Mouse (Mus musculus): Measurements from ENCODE around the gene Nppa. TPM values are rescaled to one million over a fixed set of nuclear protein-coding genes. Genes with fewer than 3 reads are reported as not detected.

Gene Nppa
- polyA plus RNA-seq, 1 experiment from 2014 or later = 0.79 TPM

- 64% methylated on average over 3 of the region's 3 CpGs for WGBS
- Histone ChIP-seq H3K27me3 (no peaks in the 10 kb centered on the region), H3K9me3 (replicated peaks) (no peaks in the 10 kb centered on the region), H3K27ac (no peak overlapping the region), H3K36me3 (ENCODE audit: poor library complexity, severe bottlenecking) (peaks cover 100% of the 10 kb centered on the region), H3K9ac (no peak overlapping the region), H3K4me1 (peaks cover 15% of the 10 kb centered on the region), H3K4me3 (no peak overlapping the region), H3K4me2 (no peak overlapping the region)
- ATAC-seq = no peak
Observed at GRCm38 (mm10) chr4:148016981-148017380, 16.5 kb downstream of the Nppa start.

- 45% methylated on average over 2 of the region's 2 CpGs for WGBS
- peaks cover 100% of the 10 kb centered on the region for H3K36me3 ChIP-seq (ENCODE audit: poor library complexity, severe bottlenecking)
- peaks cover 15% of the 10 kb centered on the region for H3K4me1 ChIP-seq
- no peak overlapping the region for H3K4me2 ChIP-seq
- H3K27ac ChIP-seq = peak overlapping the region; percentile 68
- H3K4me3 ChIP-seq = no peak overlapping the region
- peak overlapping the region; percentile 9; the same call in 1 of the 2 replicates for H3K9ac ChIP-seq
- no peaks in the 10 kb centered on the region for H3K9me3 ChIP-seq (replicated peaks)
- no peaks in the 10 kb centered on the region for H3K27me3 ChIP-seq
- peak; percentile 60; the same call in 1 of the 2 replicates for ATAC-seq
Observed at GRCm38 (mm10) chr4:148018410-148018809, 17.9 kb downstream of the Nppa start.

DNA sequence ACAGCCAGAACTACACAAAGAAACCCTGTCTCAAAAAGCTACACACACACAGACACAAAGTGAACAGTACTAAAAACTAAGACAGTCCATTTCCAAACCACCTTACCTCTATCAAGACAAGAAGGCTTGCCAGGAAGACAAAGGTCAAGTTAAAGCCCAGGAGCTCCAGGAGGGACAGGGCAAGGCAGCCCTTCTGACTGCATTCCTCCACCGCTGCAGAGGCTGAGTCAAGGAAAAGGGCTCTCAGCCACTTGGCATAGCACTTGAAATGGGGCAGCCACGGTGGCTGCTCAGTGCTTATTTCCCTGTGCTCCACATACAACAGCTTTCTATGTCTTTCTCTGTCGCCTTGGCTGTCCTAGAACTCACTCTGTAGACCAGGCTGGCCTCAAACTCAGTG is 23.5 kb downstream of the Nppa start:
- no peak for ATAC-seq
- no peak overlapping the region for H3K4me2 ChIP-seq
- no peak overlapping the region for H3K27ac ChIP-seq
- no peak overlapping the region for H3K9ac ChIP-seq
- no peaks in the 10 kb centered on the region for H3K9me3 ChIP-seq (replicated peaks)
- 90% methylated on average over 3 of the region's 3 CpGs for WGBS
- H3K4me3 ChIP-seq = no peak overlapping the region
- H3K36me3 ChIP-seq (ENCODE audit: poor library complexity, severe bottlenecking) = peaks cover 97% of the 10 kb centered on the region
- H3K4me1 ChIP-seq = peaks cover 7% of the 10 kb centered on the region
- no peaks in the 10 kb centered on the region for H3K27me3 ChIP-seq

DNA sequence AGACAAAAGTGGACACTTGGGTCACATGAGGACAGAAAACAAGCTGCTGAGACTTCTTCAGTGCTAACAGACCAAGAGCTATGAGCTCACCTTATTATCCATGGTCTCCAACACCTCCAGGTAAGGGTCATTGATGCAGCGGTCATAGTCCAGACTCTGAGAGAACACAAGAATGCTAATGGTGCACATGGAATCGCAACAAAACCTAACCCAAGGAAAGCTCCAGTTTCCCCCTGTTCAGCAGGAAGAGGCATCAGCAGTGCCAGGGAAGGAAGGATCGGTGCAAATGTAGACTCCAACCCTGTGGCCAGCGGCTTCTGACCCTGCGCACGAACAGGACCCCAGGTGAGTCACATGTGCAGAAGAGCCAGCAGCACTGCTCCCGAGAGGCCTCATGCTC is 28.8 kb downstream of the Nppa start:
- 94% methylated on average over 7 of the region's 7 CpGs for WGBS
- Histone ChIP-seq H3K27me3 (no peaks in the 10 kb centered on the region), H3K27ac (no peak overlapping the region), H3K4me3 (no peak overlapping the region), H3K9me3 (replicated peaks) (no peaks in the 10 kb centered on the region), H3K36me3 (ENCODE audit: poor library complexity, severe bottlenecking) (peaks cover 81% of the 10 kb centered on the region), H3K4me1 (no peaks in the 10 kb centered on the region), H3K4me2 (no peak overlapping the region), H3K9ac (no peak overlapping the region)
- ATAC-seq = no peak

DNA sequence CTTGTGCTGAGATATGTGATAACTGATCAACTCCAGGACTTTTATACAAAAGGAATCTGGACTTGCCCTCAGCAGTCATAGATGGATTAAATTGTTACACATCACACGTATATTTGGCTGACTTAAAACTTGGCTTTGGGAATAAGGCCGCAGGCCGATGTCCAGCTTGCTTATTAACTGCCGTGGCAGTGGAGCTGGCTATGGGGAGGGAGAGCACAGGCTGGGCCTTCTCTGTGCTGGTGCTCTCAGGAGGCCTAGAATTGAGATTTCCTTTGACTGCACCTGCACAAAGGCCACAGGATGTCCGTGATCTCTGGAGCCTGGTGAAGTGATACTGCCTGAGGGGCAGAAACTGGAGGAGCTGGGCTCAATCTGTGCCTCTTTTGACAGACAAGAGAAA is 30.0 kb downstream of the Nppa start:
- Histone ChIP-seq H3K4me2 (no peak overlapping the region), H3K4me3 (no peak overlapping the region), H3K9me3 (replicated peaks) (no peaks in the 10 kb centered on the region), H3K36me3 (ENCODE audit: poor library complexity, severe bottlenecking) (peaks cover 81% of the 10 kb centered on the region), H3K27ac (no peak overlapping the region), H3K4me1 (no peaks in the 10 kb centered on the region), H3K27me3 (no peaks in the 10 kb centered on the region), H3K9ac (no peak overlapping the region)
- 82% methylated on average over 5 of the region's 5 CpGs for WGBS
- ATAC-seq = no peak

DNA sequence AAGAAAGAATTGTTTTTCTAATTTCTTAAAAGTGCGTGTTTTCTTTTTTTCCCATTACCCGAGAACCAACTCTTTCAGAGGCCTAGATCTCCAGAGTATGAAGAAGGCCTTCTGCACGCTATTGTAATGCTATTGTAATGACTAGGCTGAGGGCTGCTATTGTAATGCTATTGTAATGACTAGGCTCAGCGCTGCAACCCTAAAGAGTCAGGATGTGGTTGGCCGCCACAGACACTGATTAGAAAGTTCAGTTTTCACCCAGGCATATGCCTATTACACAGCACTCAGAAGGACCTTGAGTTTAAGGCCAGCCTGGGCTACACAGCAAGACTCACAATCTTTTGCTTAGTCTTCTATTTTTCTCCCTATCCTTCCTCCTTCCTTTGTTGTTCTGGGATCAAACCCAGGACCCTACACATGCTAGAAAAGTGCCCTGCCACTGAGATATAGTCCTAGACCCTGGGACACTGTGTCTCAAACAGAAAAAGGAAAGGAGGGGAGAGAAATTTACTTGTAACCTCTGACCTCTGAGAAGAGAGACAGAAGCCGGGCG is 33.4 kb downstream of the Nppa start:
- Histone ChIP-seq H3K27ac (no peak overlapping the region), H3K9ac (no peak overlapping the region), H3K4me2 (no peak overlapping the region), H3K4me1 (peaks cover 9% of the 10 kb centered on the region), H3K9me3 (replicated peaks) (no peaks in the 10 kb centered on the region), H3K36me3 (ENCODE audit: poor library complexity, severe bottlenecking) (peaks cover 63% of the 10 kb centered on the region), H3K27me3 (no peaks in the 10 kb centered on the region), H3K4me3 (no peak overlapping the region)
- 73% methylated on average over 7 of the region's 7 CpGs for WGBS
- ATAC-seq = no peak

DNA sequence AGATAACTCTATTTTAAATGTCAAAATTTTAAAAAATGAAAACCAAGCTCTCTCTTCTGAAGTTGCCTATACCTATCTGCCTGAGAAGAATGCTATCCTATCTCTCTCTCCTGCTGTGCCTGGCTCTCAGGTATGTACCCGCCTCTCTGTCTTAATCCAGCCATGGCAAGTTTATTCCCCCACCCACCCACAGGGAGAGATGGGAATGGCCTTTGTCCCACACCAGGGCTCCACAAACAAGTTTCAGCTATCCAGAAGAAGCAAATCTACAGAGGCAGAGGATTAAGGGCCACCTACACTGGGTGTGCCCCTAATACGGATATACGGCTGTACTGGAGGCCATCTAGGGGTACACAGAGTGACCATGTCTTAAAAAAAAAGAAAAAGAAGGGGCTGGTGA is 34.9 kb downstream of the Nppa start:
- ATAC-seq = no peak
- no peak overlapping the region for H3K4me2 ChIP-seq
- WGBS = 85% methylated on average over 3 of the region's 3 CpGs
- H3K4me1 ChIP-seq = peaks cover 23% of the 10 kb centered on the region
- H3K27ac ChIP-seq = no peak overlapping the region
- no peak overlapping the region for H3K4me3 ChIP-seq
- H3K9me3 ChIP-seq (replicated peaks) = no peaks in the 10 kb centered on the region
- no peaks in the 10 kb centered on the region for H3K27me3 ChIP-seq
- peaks cover 52% of the 10 kb centered on the region for H3K36me3 ChIP-seq (ENCODE audit: poor library complexity, severe bottlenecking)
- H3K9ac ChIP-seq = no peak overlapping the region

DNA sequence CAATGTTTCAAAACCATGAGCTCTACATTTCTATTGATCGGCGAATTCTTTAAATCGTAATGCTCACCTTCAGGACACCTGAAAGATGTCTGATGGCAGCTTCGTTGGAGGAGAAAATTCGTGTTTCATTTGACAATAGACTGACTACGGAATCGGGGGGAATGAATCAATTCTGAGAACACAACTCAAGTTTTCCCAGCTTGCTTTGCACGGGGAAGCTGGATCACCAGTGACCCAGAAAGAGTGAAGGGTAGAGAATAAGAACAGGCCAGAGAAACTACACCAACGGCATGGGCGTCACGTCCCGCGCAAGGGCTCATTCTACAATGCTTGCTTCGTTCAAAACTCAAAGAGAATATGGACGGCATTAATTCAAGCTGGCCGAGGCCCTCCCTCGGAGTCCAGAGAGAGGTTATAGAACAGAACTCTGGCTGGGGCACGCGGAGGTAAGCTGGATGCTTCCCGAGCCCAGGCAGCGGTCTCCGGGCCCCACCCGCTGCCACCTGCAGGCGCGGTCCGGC is 37.6 kb downstream of the Nppa start:
- Histone ChIP-seq H3K9me3 (replicated peaks) (no peaks in the 10 kb centered on the region), H3K27me3 (no peaks in the 10 kb centered on the region), H3K9ac (peak overlapping the region; percentile 88), H3K27ac (peak overlapping the region; percentile 87), H3K36me3 (ENCODE audit: poor library complexity, severe bottlenecking) (peaks cover 44% of the 10 kb centered on the region), H3K4me3 (peak overlapping the region; percentile 90), H3K4me1 (peaks cover 50% of the 10 kb centered on the region), H3K4me2 (peak overlapping the region; percentile 70)
- 6% methylated on average over 26 of the region's 26 CpGs for WGBS
- ATAC-seq = no peak

DNA sequence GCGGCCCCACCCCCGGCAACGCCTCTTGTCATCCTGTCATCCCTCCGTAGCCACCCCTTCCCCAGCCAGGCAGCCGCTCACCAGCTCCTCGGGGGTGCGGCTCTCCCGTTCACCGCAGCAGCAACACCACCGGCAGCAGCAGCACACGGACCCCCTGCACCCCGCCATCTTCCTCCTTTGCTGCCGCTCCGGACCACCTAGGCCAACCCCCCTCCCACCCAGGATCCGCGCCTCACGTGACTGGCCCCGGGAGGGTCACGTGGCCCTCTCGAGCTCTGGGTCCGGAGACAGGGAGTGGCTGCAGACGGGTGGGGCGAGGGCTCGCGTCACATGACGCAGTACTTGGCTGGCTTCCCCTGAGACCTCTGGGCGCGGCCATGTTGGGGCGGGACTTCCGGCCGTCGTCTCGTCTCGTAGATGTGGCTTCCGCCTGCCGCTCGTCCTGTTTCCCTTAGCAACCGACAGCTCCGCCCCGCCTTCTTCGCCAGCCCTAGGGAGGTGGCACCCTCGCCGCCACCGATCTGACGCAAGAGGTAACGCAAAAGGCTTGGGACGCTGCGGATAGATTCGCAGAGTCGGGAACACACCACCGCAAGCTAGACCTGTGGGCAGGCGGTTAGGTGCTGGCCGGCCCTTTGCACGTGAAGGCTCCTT is 38.2 kb downstream of the Nppa start, which contains the start of the genes Clcn6 and Mthfr:
Clcn6 (minus strand) TSS at position 222 of the 654 bp plus-strand sequence.
Mthfr (plus strand) TSS at position 478 of the 654 bp plus-strand sequence.
- H3K9me3 ChIP-seq (replicated peaks) = no peaks in the 10 kb centered on the region
- H3K27ac ChIP-seq = peak within 1 kb of the TSS; percentile 87
- peaks cover 52% of the 10 kb centered on the region for H3K4me1 ChIP-seq
- H3K4me2 ChIP-seq = peak within 1 kb of the TSS; percentile 92
- peak within 1 kb of the TSS; percentile 88 for H3K9ac ChIP-seq
- ATAC-seq = peak; percentile 96
- WGBS = under 1% methylated on average over 51 of the region's 54 CpGs
- peaks cover 41% of the 10 kb centered on the region for H3K36me3 ChIP-seq (ENCODE audit: poor library complexity, severe bottlenecking)
- H3K27me3 ChIP-seq = no peaks in the 10 kb centered on the region
- peak within 1 kb of the TSS; percentile 90 for H3K4me3 ChIP-seq

GRCm38 (mm10) chr4:148039254-148040028 is 38.9 kb downstream of the Nppa start:
- Histone ChIP-seq H3K27me3 (no peaks in the 10 kb centered on the region), H3K4me1 (peaks cover 55% of the 10 kb centered on the region), H3K4me2 (peak overlapping the region; percentile 92), H3K36me3 (ENCODE audit: poor library complexity, severe bottlenecking) (peaks cover 40% of the 10 kb centered on the region), H3K9ac (peak overlapping the region; percentile 74), H3K27ac (peak overlapping the region; percentile 66), H3K9me3 (replicated peaks) (no peaks in the 10 kb centered on the region), H3K4me3 (peak overlapping the region; percentile 90)
- WGBS = 19% methylated on average over 19 of the region's 19 CpGs
- ATAC-seq = no peak

DNA sequence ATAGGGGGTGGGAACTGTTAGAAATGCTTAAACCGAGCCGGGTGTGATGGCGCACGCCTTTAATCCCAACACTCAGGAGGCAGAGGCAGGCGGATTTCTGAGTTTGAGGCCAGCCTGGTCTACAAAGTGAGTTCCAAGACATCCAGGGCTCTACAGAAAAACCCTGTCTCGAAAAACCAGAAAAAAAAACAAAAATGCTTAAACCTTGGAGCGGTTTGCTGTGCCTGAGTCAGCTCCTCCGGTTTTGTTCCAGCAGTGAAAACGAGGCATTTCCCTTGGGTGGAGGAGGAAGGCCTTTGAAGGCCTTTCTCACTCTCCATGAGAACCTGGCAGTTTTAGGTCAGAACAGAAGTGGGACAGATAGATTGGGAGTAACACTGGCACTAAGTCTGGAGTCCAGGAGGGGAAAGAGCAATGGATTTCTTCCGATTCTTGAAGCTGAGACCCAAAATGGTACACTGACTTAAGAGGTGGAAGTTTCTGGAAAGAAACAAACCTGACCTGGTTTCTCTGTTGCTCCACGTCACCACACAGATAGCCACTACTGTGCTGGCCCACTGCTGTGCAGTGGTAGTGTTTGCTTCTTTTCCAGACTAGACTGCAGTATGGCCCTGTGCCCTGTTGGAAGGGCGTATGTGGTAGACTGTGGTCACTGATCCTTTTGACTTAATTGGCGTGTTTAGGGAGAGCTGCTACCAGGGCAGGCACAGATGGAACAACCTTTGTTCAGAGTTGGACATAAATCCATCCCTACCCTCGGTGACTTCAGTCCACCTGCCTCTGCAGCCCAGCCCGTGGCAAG is 39.7 kb downstream of the Nppa start:
- Histone ChIP-seq H3K36me3 (ENCODE audit: poor library complexity, severe bottlenecking) (peaks cover 40% of the 10 kb centered on the region), H3K9me3 (replicated peaks) (no peaks in the 10 kb centered on the region), H3K4me1 (peaks cover 56% of the 10 kb centered on the region), H3K27me3 (no peaks in the 10 kb centered on the region), H3K4me3 (peak overlapping the region; percentile 90), H3K27ac (peak overlapping the region; percentile 78), H3K4me2 (peak overlapping the region; percentile 92), H3K9ac (peak overlapping the region; percentile 69; the same call in 1 of the 2 replicates)
- ATAC-seq = no peak
- 63% methylated on average over 15 of the region's 15 CpGs for WGBS
